Mouse (Mus musculus) forebrain, embryonic 13.5 days (tissue): ENCODE data around the gene P2rx2. TPM values are rescaled to one million over a fixed set of nuclear protein-coding genes. Genes with fewer than 3 reads are reported as not detected.

ENCODE experiments used
- ATAC-seq: fragments of 200-750 bp; cut with Nextera tagmentation; 2 replicates; pipeline ENCODE4 v1.8.0; 2017
- H3K27ac ChIP-seq: fragments of 300-500 bp; sonication (generic); 2 replicates; pipeline ENCODE4 v1.5.1; 2015; ENCODE audit warnings: inconsistent platforms, mild to moderate bottlenecking, moderate library complexity
- H3K27me3 ChIP-seq: fragments of 300-500 bp; sonication (generic); 2 replicates; pipeline ENCODE4 v1.6.1; 2015; ENCODE audit warnings: mild to moderate bottlenecking, inconsistent platforms
- H3K36me3 ChIP-seq: fragments of 300-500 bp; sonication (generic); 2 replicates; pipeline ENCODE4 v1.6.1; 2015; ENCODE audit warnings: mild to moderate bottlenecking, inconsistent platforms; ENCODE audit not compliant: poor library complexity, severe bottlenecking
- H3K4me1 ChIP-seq: fragments of 300-500 bp; sonication (generic); 2 replicates; pipeline ENCODE4 v1.6.1; 2015; ENCODE audit warnings: inconsistent platforms
- H3K4me2 ChIP-seq: fragments of 300-500 bp; sonication (generic); 2 replicates; pipeline ENCODE4 v1.6.1; 2015; ENCODE audit warnings: inconsistent platforms, mild to moderate bottlenecking, moderate library complexity
- H3K4me3 ChIP-seq: fragments of 300-500 bp; sonication (generic); 2 replicates; pipeline ENCODE4 v1.5.1; 2015; ENCODE audit warnings: mild to moderate bottlenecking, inconsistent platforms
- H3K9ac ChIP-seq: fragments of 300-500 bp; sonication (generic); 2 replicates; pipeline ENCODE4 v1.6.1; 2015; ENCODE audit warnings: mild to moderate bottlenecking, inconsistent platforms
- H3K9me3 ChIP-seq: fragments of 300-500 bp; sonication (generic); replicated peaks from 2 replicates; pipeline ENCODE4 v1.6.1; 2016; ENCODE audit warnings: inconsistent platforms
- WGBS: fragments of 180-500 bp; shearing (Covaris S2); methylation state at CpG from one replicate; pipeline ENCODE4 v1.1.7; 2015; 5-methylcytosine and 5-hydroxymethylcytosine counted together
- polyA plus RNA-seq: library from polyadenylated mRNA; unstranded; fragments of >200 nt; fragmentation: Nextera tagmentation; extraction: Ambion mirVana; gene quantifications from 2 replicates; pipeline ENCODE4 v1.2.1, GENCODE M21; 2015

P2rx2 gene
- polyA plus RNA-seq, 1 experiment from 2014 or later, result 2.0 TPM

DNA sequence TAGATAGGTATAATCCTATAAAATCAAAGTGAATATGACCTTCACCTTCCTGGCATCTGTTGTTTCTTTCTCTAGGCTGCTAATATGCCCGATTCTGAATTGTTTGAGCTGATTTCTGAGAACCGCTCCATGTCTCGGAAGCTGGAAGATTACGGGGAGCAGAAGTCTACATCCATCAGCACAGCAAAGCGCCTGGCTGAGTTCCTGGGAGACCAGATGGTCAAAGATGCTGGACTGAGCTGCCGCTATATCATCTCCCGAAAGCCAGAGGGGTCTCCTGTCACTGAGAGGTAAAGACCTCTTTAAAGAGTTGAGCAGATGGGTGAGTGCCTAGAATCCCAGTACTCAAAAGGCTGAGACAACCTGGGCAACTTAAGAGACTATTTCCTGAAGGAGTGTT is 34.2 kb downstream of the P2rx2 start:
- 96% methylated on average over 7 of the region's 7 CpGs for WGBS
- no peak overlapping the region for H3K4me3 ChIP-seq
- no peak overlapping the region for H3K4me2 ChIP-seq
- H3K4me1 ChIP-seq, result no peaks in the 10 kb centered on the region
- H3K9ac ChIP-seq, result no peak overlapping the region
- H3K36me3 ChIP-seq, result peaks cover 91% of the 10 kb centered on the region
- H3K9me3 ChIP-seq, result no peaks in the 10 kb centered on the region
- no peaks in the 10 kb centered on the region for H3K27me3 ChIP-seq
- no peak overlapping the region for H3K27ac ChIP-seq
- ATAC-seq, result no peak

DNA sequence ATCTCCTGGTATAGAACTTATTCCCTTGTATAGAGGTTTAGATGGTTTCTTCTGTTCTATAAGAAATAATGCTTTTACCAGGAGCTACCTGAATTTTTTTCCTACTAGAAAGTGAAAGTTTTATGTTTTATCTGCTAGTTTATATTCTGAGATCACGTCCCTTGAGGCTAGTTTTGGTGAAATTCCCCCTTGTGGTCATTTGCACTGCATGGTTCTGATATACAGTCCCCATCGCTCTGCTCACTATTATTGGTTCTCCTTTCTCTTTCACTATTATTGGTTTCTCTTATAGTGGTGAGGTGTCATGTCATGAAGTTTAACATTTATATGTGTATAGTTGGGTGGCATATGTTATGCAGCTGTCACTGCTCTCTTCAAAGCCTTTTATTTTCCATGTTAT is 42.4 kb downstream of the P2rx2 start:
- H3K36me3 ChIP-seq, result peaks cover 96% of the 10 kb centered on the region
- H3K4me2 ChIP-seq, result no peak overlapping the region
- no peak overlapping the region for H3K27ac ChIP-seq
- H3K4me3 ChIP-seq, result no peak overlapping the region
- H3K9ac ChIP-seq, result no peak overlapping the region
- H3K27me3 ChIP-seq, result no peaks in the 10 kb centered on the region
- H3K9me3 ChIP-seq, result no peaks in the 10 kb centered on the region
- WGBS, result 90% methylated on average over 2 of the region's 2 CpGs
- ATAC-seq, result no peak
- no peaks in the 10 kb centered on the region for H3K4me1 ChIP-seq

DNA sequence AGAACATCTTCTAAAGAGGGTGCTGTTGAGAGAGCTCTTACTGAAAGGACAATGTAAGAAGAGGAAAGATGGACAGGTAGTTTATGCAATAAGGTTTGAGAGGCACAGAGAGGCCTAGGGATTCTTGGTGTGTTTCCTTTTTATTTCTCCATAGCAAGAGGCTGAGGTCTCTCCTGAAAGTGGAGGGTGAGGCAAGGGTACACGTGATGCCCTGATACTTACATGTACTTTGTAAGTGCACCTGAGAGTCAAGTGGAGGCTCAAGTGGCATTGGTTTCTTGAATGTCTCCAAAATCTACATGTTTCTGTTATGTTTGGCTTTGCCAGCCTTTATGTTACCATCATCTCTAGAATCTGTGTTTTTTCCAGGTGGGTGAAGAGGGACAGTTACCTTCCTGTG is 46.4 kb downstream of the P2rx2 start:
- H3K4me1 ChIP-seq, result no peaks in the 10 kb centered on the region
- 96% methylated on average over 1 of the region's 1 CpGs for WGBS
- no peak for ATAC-seq
- H3K27ac ChIP-seq, result no peak overlapping the region
- H3K4me2 ChIP-seq, result no peak overlapping the region
- H3K27me3 ChIP-seq, result no peaks in the 10 kb centered on the region
- H3K9ac ChIP-seq, result no peak overlapping the region
- H3K4me3 ChIP-seq, result no peak overlapping the region
- no peaks in the 10 kb centered on the region for H3K9me3 ChIP-seq
- peaks cover 89% of the 10 kb centered on the region for H3K36me3 ChIP-seq

DNA sequence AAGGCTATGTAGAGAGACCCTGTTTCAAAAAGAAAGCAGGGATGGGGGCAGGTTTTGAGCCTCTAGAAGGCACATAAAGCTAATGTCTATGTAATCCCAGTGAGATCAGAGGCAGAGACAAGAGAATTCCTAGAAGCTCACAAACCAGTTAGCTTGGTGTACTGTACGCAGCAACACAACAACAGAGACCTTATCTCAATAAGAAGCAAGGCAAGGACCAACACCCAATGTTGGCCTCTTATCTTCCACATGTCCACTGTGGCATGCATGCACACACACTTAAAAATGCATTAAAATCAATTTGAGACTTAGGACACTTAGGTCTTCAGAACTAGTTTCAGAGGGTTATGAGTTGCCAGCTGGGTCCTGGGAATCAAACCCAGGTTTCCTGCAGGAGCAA is 51.4 kb downstream of the P2rx2 start:
- no peak overlapping the region for H3K4me3 ChIP-seq

More for the DNA sequence above, 51.4 kb downstream of the P2rx2 start:
- H3K4me1 ChIP-seq, result peaks cover 11% of the 10 kb centered on the region
- peaks cover 67% of the 10 kb centered on the region for H3K36me3 ChIP-seq
- no peak overlapping the region for H3K27ac ChIP-seq
- no peak for ATAC-seq
- no peak overlapping the region for H3K9ac ChIP-seq
- 100% methylated on average over 1 of the region's 1 CpGs for WGBS
- no peak overlapping the region for H3K4me2 ChIP-seq
- H3K9me3 ChIP-seq, result no peaks in the 10 kb centered on the region
- H3K27me3 ChIP-seq, result no peaks in the 10 kb centered on the region

Other genes starting within 250 kb of the P2rx2 start
- 0.88 and 1.1 TPM in 2 replicates for gene Gm35315, start 248.8 kb downstream of the P2rx2 start, polyA plus RNA-seq
- 1.6 and 1.8 TPM in 2 replicates for gene Plcxd1, start 243.2 kb downstream of the P2rx2 start, polyA plus RNA-seq
- 39.1 and 45.2 TPM in 2 replicates for gene Gtpbp6, start 235.0 kb downstream of the P2rx2 start, polyA plus RNA-seq
- gene Zfp605, start 233.1 kb downstream of the P2rx2 start, polyA plus RNA-seq, result 15.5 TPM in 2 replicates
- 85.5 and 88.9 TPM in 2 replicates for gene Chfr, start 207.4 kb downstream of the P2rx2 start, polyA plus RNA-seq
- 18.7 and 20.1 TPM in 2 replicates for gene Golga3, start 166.5 kb downstream of the P2rx2 start, polyA plus RNA-seq
- gene Ankle2, start 112.2 kb downstream of the P2rx2 start, polyA plus RNA-seq, result 25.4 and 33.2 TPM in 2 replicates
- 89.1 and 97.1 TPM in 2 replicates for gene Pgam5, start 73.3 kb downstream of the P2rx2 start, polyA plus RNA-seq
- gene Pxmp2, start 57.0 kb downstream of the P2rx2 start, polyA plus RNA-seq, result 8.3 and 10.9 TPM in 2 replicates
- gene Pole, start 56.9 kb downstream of the P2rx2 start, polyA plus RNA-seq, result 24.2 and 29.5 TPM in 2 replicates
- not detected in 2 replicates for gene Lrcol1, start 1.5 kb upstream of the P2rx2 start, polyA plus RNA-seq
- gene Fbrsl1, start 105.3 kb upstream of the P2rx2 start, polyA plus RNA-seq, result 22.8 and 23.3 TPM in 2 replicates
- gene Galnt9, start 201.1 kb upstream of the P2rx2 start, polyA plus RNA-seq, result 4.8 and 5.6 TPM in 2 replicates